Mouse (Mus musculus): Measurements from ENCODE around the gene Pgp. TPM values are rescaled to one million over a fixed set of nuclear protein-coding genes. Genes with fewer than 3 reads are reported as not detected.
A peak's percentile ranks its signal among the peaks of the same experiment; 100 is the strongest.

The Pgp gene
- total and polyA plus RNA-seq, 3 experiments = 13.3 to 58.3 (median 19.6) TPM

DNA sequence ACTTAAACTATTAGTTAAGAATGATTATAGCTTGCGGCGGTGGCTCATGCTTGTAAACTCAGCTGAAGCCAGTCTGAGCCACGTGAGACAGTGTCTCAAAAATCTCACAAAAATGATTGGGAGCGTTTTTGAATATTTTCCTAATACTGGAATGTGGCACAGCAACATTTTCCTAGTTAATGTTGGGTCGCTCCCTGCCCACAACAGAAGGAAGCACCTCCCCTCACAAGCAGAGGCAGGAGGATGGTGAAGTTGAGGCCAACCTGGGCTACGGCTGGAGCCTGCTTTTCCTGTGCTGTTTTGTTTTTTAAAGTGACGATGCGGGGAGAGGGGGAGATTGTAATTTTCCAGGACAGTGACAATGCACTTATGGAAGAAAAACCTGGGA, 43.0 kb upstream of the Pgp start:
- H3K4me3 ChIP-seq (ENCODE audit: low read depth, low read length) = peak overlapping the region; percentile 83
- no peaks in the 10 kb centered on the region for H3K27me3 ChIP-seq (ENCODE audit: insufficient read depth, low read length)
- peaks cover 23% of the 10 kb centered on the region for H3K4me1 ChIP-seq (ENCODE audit: insufficient read depth, low read depth, low read length)
- ATAC-seq (ENCODE audit: extremely low read depth, insufficient number of reproducible peaks, low FRiP score, poor library complexity, severe bottlenecking) (no peak), DNase-seq (ENCODE audit: low spot score) (no peak)
- TF ChIP-seq TAL1 (conservative IDR thresholded peaks at IDR 0.05; ENCODE audit: low read depth, low read length) (no peak), POLR2AphosphoS5 (IDR thresholded peaks at IDR 0.05; ENCODE audit: insufficient replicate concordance, low read depth, low read length) (no peak), CTCF (IDR thresholded peaks at IDR 0.05; ENCODE audit: low read depth, low read length) (no peak), GATA2 (IDR thresholded peaks at IDR 0.05; ENCODE audit: borderline replicate concordance, low read depth, low read length) (no peak), GATA1 (IDR thresholded peaks at IDR 0.05; ENCODE audit: borderline replicate concordance, low read length) (no peak)
- H3K36me3 ChIP-seq (replicated peaks) = peaks cover 65% of the 10 kb centered on the region
- H3K9me3 ChIP-seq (replicated peaks) = no peaks in the 10 kb centered on the region

DNA sequence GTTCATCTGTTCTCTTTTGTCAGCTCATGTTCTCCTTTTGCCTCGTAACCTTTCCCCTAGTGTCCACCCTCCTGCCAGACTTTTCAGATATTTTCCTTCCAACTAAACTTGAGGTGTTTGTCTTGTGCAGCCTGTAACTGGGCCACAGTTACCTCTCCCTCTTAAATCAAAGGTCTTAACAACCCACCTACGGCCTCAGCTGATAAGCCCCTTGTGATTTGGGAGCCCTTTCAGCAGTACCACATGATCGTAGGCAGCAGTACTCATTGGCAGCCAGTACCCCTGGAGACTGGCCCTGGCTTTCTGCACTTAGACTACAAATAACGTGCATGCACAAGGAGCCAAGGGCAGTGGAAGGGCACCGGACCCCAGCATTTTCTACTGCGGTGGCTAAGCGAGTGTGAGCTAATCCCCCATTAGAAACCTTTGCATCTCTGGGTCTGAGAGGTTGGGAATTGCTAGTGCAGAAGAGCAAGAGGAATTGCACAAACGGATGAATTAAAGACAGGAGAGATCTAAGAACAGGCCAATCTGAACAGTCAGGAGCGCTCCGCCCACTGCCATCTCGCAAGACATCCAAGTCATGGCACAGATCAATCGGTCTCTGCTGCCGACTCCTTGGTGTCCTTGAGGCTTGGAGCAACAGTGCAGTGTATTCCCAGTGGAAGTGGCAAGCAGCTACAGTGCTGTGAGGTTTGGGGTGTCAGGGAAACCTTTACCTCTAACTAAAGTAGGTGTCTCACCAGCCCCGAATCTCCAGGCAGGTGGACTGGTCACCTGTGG, 40.8 kb upstream of the Pgp start:
- Histone ChIP-seq H3K4me1 (ENCODE audit: insufficient read depth, low read depth, low read length) (peaks cover 23% of the 10 kb centered on the region), H3K4me3 (ENCODE audit: low read depth, low read length) (no peak overlapping the region), H3K9me3 (replicated peaks) (no peaks in the 10 kb centered on the region), H3K36me3 (replicated peaks) (peaks cover 63% of the 10 kb centered on the region), H3K27me3 (ENCODE audit: insufficient read depth, low read length) (no peaks in the 10 kb centered on the region)
- DNase-seq (ENCODE audit: low spot score) = no peak
- no peak for ATAC-seq (ENCODE audit: extremely low read depth, insufficient number of reproducible peaks, low FRiP score, poor library complexity, severe bottlenecking)
- TF ChIP-seq GATA2 (IDR thresholded peaks at IDR 0.05; ENCODE audit: borderline replicate concordance, low read depth, low read length) = no peak
- TF ChIP-seq CTCF (IDR thresholded peaks at IDR 0.05; ENCODE audit: low read depth, low read length) = no peak
- TF ChIP-seq TAL1 (conservative IDR thresholded peaks at IDR 0.05; ENCODE audit: low read depth, low read length) = no peak
- no peak for TF ChIP-seq GATA1 (IDR thresholded peaks at IDR 0.05; ENCODE audit: borderline replicate concordance, low read length)
- TF ChIP-seq POLR2AphosphoS5 (IDR thresholded peaks at IDR 0.05; ENCODE audit: insufficient replicate concordance, low read depth, low read length) = no peak

DNA sequence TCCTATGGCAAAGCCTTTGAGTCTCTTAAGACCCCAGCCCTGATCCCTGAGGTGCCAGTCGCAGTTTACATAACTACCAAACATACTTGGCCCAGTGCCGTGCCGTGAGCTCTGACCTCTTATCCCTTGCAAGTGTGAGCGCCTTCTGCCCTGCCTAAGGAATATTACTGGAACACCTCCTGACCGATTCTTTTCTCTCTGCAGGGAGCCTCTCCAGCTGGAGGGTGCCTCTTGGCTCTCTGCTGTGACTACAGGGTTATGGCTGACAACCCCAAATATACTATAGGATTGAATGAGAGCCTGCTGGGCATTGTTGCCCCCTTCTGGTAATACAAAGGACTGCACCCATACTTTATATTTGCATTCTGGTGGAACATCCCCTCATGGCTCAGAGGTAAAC, 33.2 kb upstream of the Pgp start:
- Histone ChIP-seq H3K9me3 (replicated peaks) (no peaks in the 10 kb centered on the region), H3K36me3 (replicated peaks) (peaks cover 94% of the 10 kb centered on the region), H3K27me3 (ENCODE audit: insufficient read depth, low read length) (no peaks in the 10 kb centered on the region), H3K4me3 (ENCODE audit: low read depth, low read length) (no peak overlapping the region), H3K4me1 (ENCODE audit: insufficient read depth, low read depth, low read length) (no peaks in the 10 kb centered on the region; the same call in 1 of the 2 replicates)
- peak; percentile 55 for DNase-seq (ENCODE audit: low spot score)
- TF ChIP-seq POLR2AphosphoS5 (IDR thresholded peaks at IDR 0.05; ENCODE audit: insufficient replicate concordance, low read depth, low read length) = no peak
- no peak for TF ChIP-seq GATA2 (IDR thresholded peaks at IDR 0.05; ENCODE audit: borderline replicate concordance, low read depth, low read length)
- TF ChIP-seq CTCF (IDR thresholded peaks at IDR 0.05; ENCODE audit: low read depth, low read length) = peak; percentile 55
- no peak for TF ChIP-seq TAL1 (conservative IDR thresholded peaks at IDR 0.05; ENCODE audit: low read depth, low read length)
- TF ChIP-seq GATA1 (IDR thresholded peaks at IDR 0.05; ENCODE audit: borderline replicate concordance, low read length) = no peak
- ATAC-seq (ENCODE audit: extremely low read depth, insufficient number of reproducible peaks, low FRiP score, poor library complexity, severe bottlenecking) = 0 out of 2 replicates have a peak, but pooled peaks have one; percentile 15

DNA sequence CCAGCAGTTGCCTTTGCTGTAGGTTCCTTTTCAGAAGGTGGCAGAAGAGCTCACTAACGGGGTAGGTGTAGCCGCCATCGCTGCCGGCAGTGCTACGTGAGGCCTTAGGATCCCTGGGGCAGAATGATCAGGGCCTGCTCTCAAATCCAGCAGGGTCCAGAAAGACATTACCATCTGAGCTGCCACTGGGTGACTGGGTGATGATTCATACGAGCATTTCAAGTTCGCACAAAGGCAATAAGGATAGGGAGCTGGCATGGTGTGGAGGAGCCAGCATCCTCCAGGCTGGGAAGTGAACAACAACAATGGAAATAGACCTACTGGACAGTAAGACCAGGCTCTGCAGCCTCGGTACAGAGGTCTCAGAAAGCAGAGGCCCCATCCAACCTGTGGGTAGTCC, 29.8 kb upstream of the Pgp start:
- no peaks in the 10 kb centered on the region for H3K9me3 ChIP-seq (replicated peaks)
- TF ChIP-seq CTCF (IDR thresholded peaks at IDR 0.05; ENCODE audit: low read depth, low read length) = no peak
- no peak for TF ChIP-seq POLR2AphosphoS5 (IDR thresholded peaks at IDR 0.05; ENCODE audit: insufficient replicate concordance, low read depth, low read length)
- no peak for TF ChIP-seq GATA2 (IDR thresholded peaks at IDR 0.05; ENCODE audit: borderline replicate concordance, low read depth, low read length)
- TF ChIP-seq GATA1 (IDR thresholded peaks at IDR 0.05; ENCODE audit: borderline replicate concordance, low read length) = no peak
- no peak for TF ChIP-seq TAL1 (conservative IDR thresholded peaks at IDR 0.05; ENCODE audit: low read depth, low read length)
- no peak overlapping the region for H3K4me3 ChIP-seq (ENCODE audit: low read depth, low read length)
- H3K27me3 ChIP-seq (ENCODE audit: insufficient read depth, low read length) = no peaks in the 10 kb centered on the region
- no peaks in the 10 kb centered on the region for H3K4me1 ChIP-seq (ENCODE audit: insufficient read depth, low read depth, low read length)
- ATAC-seq (ENCODE audit: extremely low read depth, insufficient number of reproducible peaks, low FRiP score, poor library complexity, severe bottlenecking) (no peak), DNase-seq (ENCODE audit: low spot score) (no peak)
- peaks cover 100% of the 10 kb centered on the region for H3K36me3 ChIP-seq (replicated peaks)

DNA sequence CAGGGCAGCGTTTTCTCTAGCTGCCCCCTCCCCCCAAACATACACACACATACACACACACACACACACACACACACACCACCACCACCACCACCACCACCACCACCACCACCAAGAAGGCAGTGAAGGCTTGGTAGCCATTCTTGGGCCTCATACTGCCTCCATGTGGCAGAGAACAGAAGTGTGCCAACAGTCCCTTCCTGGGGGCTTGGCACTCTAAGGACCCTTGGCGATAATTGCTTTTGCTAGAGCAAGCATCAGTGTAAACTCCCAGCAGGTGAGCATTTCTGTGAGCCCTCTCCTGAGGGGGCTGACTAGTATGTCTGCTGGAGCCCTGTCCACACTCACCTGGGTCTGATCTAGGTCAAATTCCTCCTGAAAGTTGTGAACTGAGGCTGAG, 29.0 kb upstream of the Pgp start:
- ATAC-seq (ENCODE audit: extremely low read depth, insufficient number of reproducible peaks, low FRiP score, poor library complexity, severe bottlenecking) = no peak
- no peak for DNase-seq (ENCODE audit: low spot score)
- Histone ChIP-seq H3K36me3 (replicated peaks) (peaks cover 100% of the 10 kb centered on the region), H3K9me3 (replicated peaks) (no peaks in the 10 kb centered on the region), H3K4me1 (ENCODE audit: insufficient read depth, low read depth, low read length) (no peaks in the 10 kb centered on the region), H3K4me3 (ENCODE audit: low read depth, low read length) (no peak overlapping the region), H3K27me3 (ENCODE audit: insufficient read depth, low read length) (no peaks in the 10 kb centered on the region)
- no peak for TF ChIP-seq CTCF (IDR thresholded peaks at IDR 0.05; ENCODE audit: low read depth, low read length)
- TF ChIP-seq GATA2 (IDR thresholded peaks at IDR 0.05; ENCODE audit: borderline replicate concordance, low read depth, low read length) = no peak
- TF ChIP-seq GATA1 (IDR thresholded peaks at IDR 0.05; ENCODE audit: borderline replicate concordance, low read length) = no peak
- no peak for TF ChIP-seq POLR2AphosphoS5 (IDR thresholded peaks at IDR 0.05; ENCODE audit: insufficient replicate concordance, low read depth, low read length)
- no peak for TF ChIP-seq TAL1 (conservative IDR thresholded peaks at IDR 0.05; ENCODE audit: low read depth, low read length)

DNA sequence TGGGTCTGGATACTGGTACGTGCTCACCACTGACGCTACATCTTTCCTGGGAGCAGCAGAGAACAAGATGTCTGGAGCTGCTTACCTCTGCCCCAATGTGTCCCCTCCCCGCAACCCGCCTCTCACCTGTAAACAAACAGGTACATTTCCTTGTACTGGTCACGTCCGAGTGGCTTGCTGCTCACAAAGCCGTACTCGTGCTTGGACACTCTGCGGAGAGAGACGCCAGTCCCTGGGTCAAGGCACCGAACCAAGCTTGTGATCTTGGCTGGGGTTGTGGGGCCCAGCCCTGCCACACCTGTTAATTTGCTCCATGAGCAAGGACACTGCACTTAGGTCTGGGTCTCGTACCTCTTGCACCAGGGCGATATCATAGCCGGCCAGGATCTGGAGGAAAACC, 28.1 kb upstream of the Pgp start:
- no peak for DNase-seq (ENCODE audit: low spot score)
- Histone ChIP-seq H3K27me3 (ENCODE audit: insufficient read depth, low read length) (no peaks in the 10 kb centered on the region), H3K4me3 (ENCODE audit: low read depth, low read length) (no peak overlapping the region), H3K9me3 (replicated peaks) (no peaks in the 10 kb centered on the region), H3K36me3 (replicated peaks) (peaks cover 100% of the 10 kb centered on the region), H3K4me1 (ENCODE audit: insufficient read depth, low read depth, low read length) (peaks cover 2% of the 10 kb centered on the region; the same call in 1 of the 2 replicates)
- no peak for TF ChIP-seq POLR2AphosphoS5 (IDR thresholded peaks at IDR 0.05; ENCODE audit: insufficient replicate concordance, low read depth, low read length)
- TF ChIP-seq CTCF (IDR thresholded peaks at IDR 0.05; ENCODE audit: low read depth, low read length) = no peak
- no peak for ATAC-seq (ENCODE audit: extremely low read depth, insufficient number of reproducible peaks, low FRiP score, poor library complexity, severe bottlenecking)
